Mouse (Mus musculus) monocyte, adult 5-6 weeks (primary cell): ENCODE data around the gene Tbl3. TPM values are rescaled to one million over a fixed set of nuclear protein-coding genes. Genes with fewer than 3 reads are reported as not detected.
A peak's percentile ranks its signal among the peaks of the same experiment; 100 is the strongest.

Source experiments
- ATAC-seq: fragments of 153-309, 156-312 bp; replicated peaks from 2 replicates; pipeline ENCODE4 v1.8.0; 2017; ENCODE audit warnings: mild to moderate bottlenecking; ENCODE audit not compliant: low TSS enrichment, insufficient number of reproducible peaks, severe bottlenecking, poor library complexity, low FRiP score
- total RNA-seq: library from RNA; stranded (forward); fragments of 200-1000, 200-491, 200-594 nt; gene quantifications from 3 replicates; pipeline ENCODE4 v1.2.3, GENCODE M21; 2017

The Tbl3 gene
- total RNA-seq, 1 experiment from 2014 or later: 9.7 TPM

GRCm38 (mm10) chr17:24705821-24706220 lies 1.6 kb downstream of the Tbl3 start:
- ATAC-seq: no peak

- ATAC-seq: no peak
Observed at GRCm38 (mm10) chr17:24701251-24701650, 6.2 kb downstream of the Tbl3 start.

GRCm38 (mm10) chr17:24699473-24699872 lies 8.0 kb downstream of the Tbl3 start:
- no peak for ATAC-seq

GRCm38 (mm10) chr17:24698715-24699114 lies 8.7 kb downstream of the Tbl3 start:
- ATAC-seq: no peak

- ATAC-seq: no peak
Observed at GRCm38 (mm10) chr17:24697985-24698384, 9.5 kb downstream of the Tbl3 start.

- ATAC-seq: peak; percentile 41
Observed at GRCm38 (mm10) chr17:24696011-24696697, 11.3 kb downstream of the Tbl3 start, which contains the start of the genes Gfer and Noxo1. TSS of gene Gfer (minus strand) at chr17:24696156. TSS of gene Noxo1 (plus strand) at chr17:24696234.

GRCm38 (mm10) chr17:24695326-24696010 lies 12.0 kb downstream of the Tbl3 start:
- ATAC-seq: no peak

GRCm38 (mm10) chr17:24692385-24692784 lies 15.1 kb downstream of the Tbl3 start:
- ATAC-seq: no peak

GRCm38 (mm10) chr17:24689251-24690081 lies 18.0 kb downstream of the Tbl3 start, which contains the start of gene Syngr3:
TSS of gene Syngr3 (minus strand) at chr17:24689955.
- no peak for ATAC-seq

GRCm38 (mm10) chr17:24687599-24687998 lies 19.9 kb downstream of the Tbl3 start:
- ATAC-seq: no peak

GRCm38 (mm10) chr17:24687146-24687595 lies 20.3 kb downstream of the Tbl3 start:
- ATAC-seq: peak; percentile 57; the same call in 1 of the 2 replicates

GRCm38 (mm10) chr17:24686514-24686913 lies 20.9 kb downstream of the Tbl3 start:
- peak; percentile 58; the same call in 1 of the 2 replicates for ATAC-seq

- ATAC-seq: no peak
Observed at GRCm38 (mm10) chr17:24677500-24678080, 29.9 kb downstream of the Tbl3 start.

- no peak for ATAC-seq
Observed at GRCm38 (mm10) chr17:24676877-24677276, 30.6 kb downstream of the Tbl3 start.

GRCm38 (mm10) chr17:24676187-24676586 lies 31.3 kb downstream of the Tbl3 start:
- peak; percentile 69; the same call in 1 of the 2 replicates for ATAC-seq

GRCm38 (mm10) chr17:24674277-24674676 lies 33.2 kb downstream of the Tbl3 start:
- ATAC-seq: no peak

GRCm38 (mm10) chr17:24672141-24672540 lies 35.3 kb downstream of the Tbl3 start:
- ATAC-seq: no peak

- ATAC-seq: no peak
Observed at GRCm38 (mm10) chr17:24671346-24671745, 36.1 kb downstream of the Tbl3 start.
